Mouse (Mus musculus): ENCODE measurements around the gene Mapk1ip1l. TPM values are rescaled to one million over a fixed set of nuclear protein-coding genes. Genes with fewer than 3 reads are reported as not detected.

The Mapk1ip1l gene
- polyA plus RNA-seq, 1 experiment, result 106 TPM

DNA sequence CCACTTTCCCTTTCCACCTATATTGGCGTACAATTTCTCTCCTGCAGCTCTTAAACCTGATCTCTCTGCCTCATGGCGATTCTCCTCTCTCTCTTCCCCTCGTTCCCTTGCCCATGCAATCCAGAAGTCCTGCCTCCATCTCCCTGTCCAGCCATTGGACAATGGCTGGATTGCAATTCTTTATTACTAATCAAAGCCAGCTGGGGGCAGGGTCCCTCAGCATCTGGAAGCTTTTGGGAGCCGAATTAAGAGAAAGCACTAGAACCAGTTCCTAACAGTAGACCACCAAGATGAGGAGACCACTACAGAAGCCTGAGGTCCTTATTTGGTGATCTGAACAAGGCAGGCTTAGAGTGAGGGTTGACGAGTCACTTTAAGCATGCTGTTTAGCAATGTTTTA lies 33.9 kb downstream of the Mapk1ip1l start:
- no peak for TF ChIP-seq CTCF (IDR thresholded peaks at IDR 0.05; ENCODE audit: borderline replicate concordance, control insufficient read depth, extremely low read depth, insufficient read depth, low read length, poor library complexity)
- TF ChIP-seq POLR2A (IDR thresholded peaks at IDR 0.05; ENCODE audit: control insufficient read depth, extremely low read depth, insufficient read depth, low read length, poor library complexity), result no peak
- Histone ChIP-seq H3K27ac (ENCODE audit: control insufficient read depth, insufficient read depth, low read length) (no peak overlapping the region), H3K4me3 (ENCODE audit: control insufficient read depth, insufficient read depth, low read length) (no peak overlapping the region), H3K27me3 (ENCODE audit: control insufficient read depth, insufficient read depth, low read length) (no peaks in the 10 kb centered on the region), H3K36me3 (ENCODE audit: control insufficient read depth, insufficient read depth, low read length) (no peaks in the 10 kb centered on the region), H3K4me1 (replicated peaks; ENCODE audit: control insufficient read depth, insufficient read depth, low read length) (no peaks in the 10 kb centered on the region)
- 89% methylated on average over 5 of the region's 5 CpGs for WGBS
- no peak for DNase-seq

DNA sequence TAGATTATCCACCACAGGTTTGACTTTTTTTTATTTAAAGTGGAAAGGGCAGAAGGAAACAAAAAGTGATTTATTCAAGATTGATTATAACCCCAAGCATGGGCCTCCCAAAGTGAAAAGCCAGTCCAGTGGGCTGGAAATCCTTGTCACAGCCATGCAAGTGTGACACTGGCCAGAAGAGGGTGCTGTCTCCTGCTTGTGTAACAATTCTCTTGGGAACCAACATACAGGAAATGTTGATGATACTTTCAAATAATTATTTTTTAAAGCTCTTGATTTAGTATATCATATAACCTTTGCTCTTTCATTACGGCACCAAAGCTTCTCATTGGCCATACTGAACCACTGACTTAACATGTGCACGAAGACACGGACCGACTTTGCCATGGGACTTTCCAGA lies 36.8 kb downstream of the Mapk1ip1l start:
- H3K4me1 ChIP-seq (replicated peaks; ENCODE audit: control insufficient read depth, insufficient read depth, low read length), result no peaks in the 10 kb centered on the region
- H3K27me3 ChIP-seq (ENCODE audit: control insufficient read depth, insufficient read depth, low read length), result no peaks in the 10 kb centered on the region
- 88% methylated on average over 4 of the region's 4 CpGs for WGBS
- H3K36me3 ChIP-seq (ENCODE audit: control insufficient read depth, insufficient read depth, low read length), result no peaks in the 10 kb centered on the region
- H3K27ac ChIP-seq (ENCODE audit: control insufficient read depth, insufficient read depth, low read length), result no peak overlapping the region
- peak; percentile 65 for DNase-seq
- TF ChIP-seq POLR2A (IDR thresholded peaks at IDR 0.05; ENCODE audit: control insufficient read depth, extremely low read depth, insufficient read depth, low read length, poor library complexity) (no peak), CTCF (IDR thresholded peaks at IDR 0.05; ENCODE audit: borderline replicate concordance, control insufficient read depth, extremely low read depth, insufficient read depth, low read length, poor library complexity) (no peak)
- H3K4me3 ChIP-seq (ENCODE audit: control insufficient read depth, insufficient read depth, low read length), result no peak overlapping the region

DNA sequence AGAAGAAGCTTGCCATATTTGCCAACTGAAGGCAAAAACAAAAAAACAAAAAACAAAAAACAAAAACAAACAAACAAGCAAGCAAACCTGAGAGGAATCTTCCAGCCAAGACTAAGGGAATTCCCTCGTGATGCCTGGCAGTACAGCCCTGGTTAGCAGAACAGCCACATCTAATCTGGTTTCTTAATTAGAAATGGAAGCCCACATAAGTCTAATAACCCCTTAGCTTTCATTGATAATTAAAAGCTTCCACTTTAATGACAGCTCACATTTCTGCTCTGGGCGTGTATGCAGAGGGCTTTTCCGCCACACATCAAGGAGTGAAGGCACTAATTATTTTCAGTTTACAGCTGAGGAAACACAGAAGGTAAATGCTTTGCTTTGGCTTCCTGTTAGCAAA lies 37.2 kb downstream of the Mapk1ip1l start:
- no peaks in the 10 kb centered on the region for H3K36me3 ChIP-seq (ENCODE audit: control insufficient read depth, insufficient read depth, low read length)
- DNase-seq, result no peak
- H3K27me3 ChIP-seq (ENCODE audit: control insufficient read depth, insufficient read depth, low read length), result no peaks in the 10 kb centered on the region
- no peak overlapping the region for H3K27ac ChIP-seq (ENCODE audit: control insufficient read depth, insufficient read depth, low read length)
- WGBS, result 86% methylated on average over 3 of the region's 3 CpGs
- H3K4me3 ChIP-seq (ENCODE audit: control insufficient read depth, insufficient read depth, low read length), result no peak overlapping the region
- TF ChIP-seq POLR2A (IDR thresholded peaks at IDR 0.05; ENCODE audit: control insufficient read depth, extremely low read depth, insufficient read depth, low read length, poor library complexity) (no peak), CTCF (IDR thresholded peaks at IDR 0.05; ENCODE audit: borderline replicate concordance, control insufficient read depth, extremely low read depth, insufficient read depth, low read length, poor library complexity) (no peak)
- no peaks in the 10 kb centered on the region for H3K4me1 ChIP-seq (replicated peaks; ENCODE audit: control insufficient read depth, insufficient read depth, low read length)

DNA sequence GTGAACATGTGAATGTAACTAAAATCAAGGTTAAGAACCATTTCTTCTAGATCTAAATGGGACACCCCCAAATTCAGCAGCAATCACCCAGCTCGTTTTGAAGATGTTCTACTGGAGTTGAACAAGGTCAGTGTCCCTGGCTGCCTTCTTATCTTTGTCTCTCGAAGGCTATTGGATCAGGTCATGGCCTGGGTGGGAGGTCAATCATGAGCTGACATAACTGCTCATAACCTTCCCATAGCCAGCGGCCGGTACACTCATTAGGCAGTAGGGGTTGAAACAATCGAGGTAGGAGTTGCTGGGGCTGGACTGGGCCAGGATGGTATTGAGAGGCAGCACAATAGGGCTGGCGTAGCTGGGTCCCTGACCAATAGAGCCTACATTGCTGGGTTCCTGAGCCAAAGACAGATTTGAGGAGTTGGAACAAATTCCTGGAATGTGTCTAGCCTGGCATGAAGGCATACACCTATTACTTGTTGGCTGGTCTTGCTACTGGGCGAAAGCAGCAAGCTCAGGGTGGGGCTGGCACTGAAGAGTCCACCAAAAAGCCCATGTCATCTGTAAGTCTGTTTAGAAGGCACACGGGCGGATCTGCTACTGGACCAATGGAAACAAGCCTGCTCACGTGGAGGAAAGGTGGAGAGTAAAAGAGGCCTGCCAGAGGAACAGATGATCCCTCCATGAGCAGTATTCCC lies 42.3 kb downstream of the Mapk1ip1l start:
- no peak for DNase-seq
- Histone ChIP-seq H3K4me3 (ENCODE audit: control insufficient read depth, insufficient read depth, low read length) (no peak overlapping the region), H3K36me3 (ENCODE audit: control insufficient read depth, insufficient read depth, low read length) (no peaks in the 10 kb centered on the region), H3K4me1 (replicated peaks; ENCODE audit: control insufficient read depth, insufficient read depth, low read length) (no peaks in the 10 kb centered on the region; the same call in 1 of the 2 replicates), H3K27ac (ENCODE audit: control insufficient read depth, insufficient read depth, low read length) (no peak overlapping the region), H3K27me3 (ENCODE audit: control insufficient read depth, insufficient read depth, low read length) (no peaks in the 10 kb centered on the region)
- 95% methylated on average over 10 of the region's 10 CpGs for WGBS
- TF ChIP-seq POLR2A (IDR thresholded peaks at IDR 0.05; ENCODE audit: control insufficient read depth, extremely low read depth, insufficient read depth, low read length, poor library complexity), result no peak
- no peak for TF ChIP-seq CTCF (IDR thresholded peaks at IDR 0.05; ENCODE audit: borderline replicate concordance, control insufficient read depth, extremely low read depth, insufficient read depth, low read length, poor library complexity)

DNA sequence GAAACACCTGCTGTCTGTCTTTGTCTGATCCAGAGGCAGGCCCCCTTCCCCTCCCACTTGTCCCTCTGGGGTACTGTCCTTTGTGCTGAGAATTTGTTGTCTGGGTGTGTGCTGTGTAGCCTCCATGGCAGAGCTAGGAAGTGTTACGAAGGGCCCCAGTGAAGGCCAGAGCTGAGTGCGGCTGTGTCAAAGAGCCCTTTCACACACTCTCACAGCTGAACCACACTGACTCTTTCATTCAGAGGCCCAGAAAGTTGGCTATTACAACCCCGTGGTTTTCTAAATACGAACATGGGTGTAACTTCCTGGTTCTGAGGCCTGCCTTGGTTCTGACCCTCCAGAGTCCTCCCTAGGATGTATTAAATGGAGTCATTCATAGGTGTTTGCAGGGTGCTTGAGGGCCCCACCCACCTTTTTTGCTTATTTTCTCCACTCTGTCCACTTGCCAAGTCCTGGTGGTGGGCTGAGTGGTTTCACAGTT lies 43.8 kb downstream of the Mapk1ip1l start:
- no peak for DNase-seq
- WGBS, result 76% methylated on average over 4 of the region's 4 CpGs
- Histone ChIP-seq H3K27me3 (ENCODE audit: control insufficient read depth, insufficient read depth, low read length) (no peaks in the 10 kb centered on the region), H3K4me3 (ENCODE audit: control insufficient read depth, insufficient read depth, low read length) (no peak overlapping the region), H3K4me1 (replicated peaks; ENCODE audit: control insufficient read depth, insufficient read depth, low read length) (no peaks in the 10 kb centered on the region; the same call in 1 of the 2 replicates), H3K27ac (ENCODE audit: control insufficient read depth, insufficient read depth, low read length) (no peak overlapping the region), H3K36me3 (ENCODE audit: control insufficient read depth, insufficient read depth, low read length) (no peaks in the 10 kb centered on the region)
- TF ChIP-seq CTCF (IDR thresholded peaks at IDR 0.05; ENCODE audit: borderline replicate concordance, control insufficient read depth, extremely low read depth, insufficient read depth, low read length, poor library complexity) (no peak), POLR2A (IDR thresholded peaks at IDR 0.05; ENCODE audit: control insufficient read depth, extremely low read depth, insufficient read depth, low read length, poor library complexity) (no peak)

GRCm38 (mm10) chr14:47346715-47347114 lies 48.6 kb downstream of the Mapk1ip1l start:
- no peak for TF ChIP-seq CTCF (IDR thresholded peaks at IDR 0.05; ENCODE audit: borderline replicate concordance, control insufficient read depth, extremely low read depth, insufficient read depth, low read length, poor library complexity)
- TF ChIP-seq POLR2A (IDR thresholded peaks at IDR 0.05; ENCODE audit: control insufficient read depth, extremely low read depth, insufficient read depth, low read length, poor library complexity), result no peak
- Histone ChIP-seq H3K4me3 (ENCODE audit: control insufficient read depth, insufficient read depth, low read length) (no peak overlapping the region), H3K36me3 (ENCODE audit: control insufficient read depth, insufficient read depth, low read length) (no peaks in the 10 kb centered on the region), H3K4me1 (replicated peaks; ENCODE audit: control insufficient read depth, insufficient read depth, low read length) (no peaks in the 10 kb centered on the region; the same call in 1 of the 2 replicates), H3K27me3 (ENCODE audit: control insufficient read depth, insufficient read depth, low read length) (no peaks in the 10 kb centered on the region), H3K27ac (ENCODE audit: control insufficient read depth, insufficient read depth, low read length) (no peak overlapping the region)
- 86% methylated on average over 1 of the region's 1 CpGs for WGBS
- DNase-seq, result no peak

Data from thymus, adult 2 months (tissue).